In genomic region chr12:41054006-41054791, GRCm38 (mm10) we compare ENCODE assay signal across 14 mouse cellular contexts. TPM values are rescaled to one million over a fixed set of nuclear protein-coding genes. Genes with fewer than 3 reads are reported as not detected.
DNase-seq lines count a peak whose midpoint lies in the region; ATAC-seq lines count a peak whose summit lies in the region.
"Had no signal": no experiment of that assay in that cellular context is flagged by ENCODE, and none has a peak within 500 bp of the region (broad histone marks: within the 10 kb centered on the region; RNA-seq: fewer than 3 reads in every experiment).

No protein-coding gene starts in this region.

- intact Hi-C loops in left cerebral cortex, postnatal 4 days (cut with DNase I): no loop called here

- peak; percentile 26 for DNase-seq in adrenal gland, postnatal 10 days
- DNase-seq in adrenal gland, adult 2 months: no peak
- peak; percentile 77 for DNase-seq in left cerebral cortex, postnatal 4 days
- DNase-seq in left cerebral cortex, adult 8-10 months (ENCODE audit: low spot score in 2 of 2): no peak
- DNase-seq in cerebellum, adult 11 months: peak; percentile 62
- DNase-seq in cerebellum, postnatal 14 days: peak; percentile 84 to 85
- DNase-seq in frontal cortex, postnatal 14 days (ENCODE audit: low spot score in 2 of 2): no peak
- DNase-seq: gastrocnemius, adult 2 months; heart, postnatal 36 days; layer of hippocampus, postnatal 36 days had no signal

- ATAC-seq in activated CD4-positive, CD25-positive, alpha-beta regulatory T cell, adult 4 months: no peak
- ATAC-seq: CD4-positive, CD25-positive, alpha-beta regulatory T cell, adult 4 months; inflammation-experienced regulatory T-cells, adult 6 months; midbrain, embryonic 15.5 days had no signal

RNA-seq across cellular contexts. Expression of gene Immp2l, which starts 30.3 kb away (rescaled TPM):
- total RNA-seq in adrenal gland, postnatal 10 days (2021): 10 to 100 TPM; 28.8 to 42.1 TPM
- total RNA-seq in adrenal gland, adult 2 months (2021): 10 to 100 TPM; 16.5 to 20.2 TPM
- polyA plus RNA-seq in adrenal gland, adult 2 months (2012; rRNA removed): 0.94 and 2.3 TPM in 2 replicates
- 1 to 10 TPM; 3.6 to 3.9 TPM for total RNA-seq in left cerebral cortex, postnatal 4 days (2021)
- 10 to 100 TPM in 1 of 4 experiments, 1 to 10 TPM in 3; 5.6 to 10.6 (median 8.0) TPM for total RNA-seq in left cerebral cortex, adult 8-10 months (2022)
- polyA plus RNA-seq in activated CD4-positive, CD25-positive, alpha-beta regulatory T cell, adult 4 months (2017; shearing (Covaris generic)): 10 to 100 TPM; 13.8 to 18.7 TPM

Comparison
In these comparisons a context has a peak if more than half of its experiments do, and no peak if none do; other contexts are left out.
1. DNase-seq: peak in adrenal gland, postnatal 10 days (single experiment), left cerebral cortex, postnatal 4 days (single experiment), cerebellum, adult 11 months (single experiment) and cerebellum, postnatal 14 days (2 of 2); none in adrenal gland, adult 2 months (single experiment), left cerebral cortex, adult 8-10 months (0 of 2) and frontal cortex, postnatal 14 days (0 of 2).